Mouse (Mus musculus) midbrain, embryonic 10.5 days (tissue): Measurements from ENCODE around the gene Stard8. TPM values are rescaled to one million over a fixed set of nuclear protein-coding genes. Genes with fewer than 3 reads are reported as not detected.
"Not testable (repeated sequence)": the region's sequence is repeated elsewhere in the genome, so short reads cannot be mapped to it uniquely, and the experiment has no call there.

Source experiments
- DNase-seq: peaks from one replicate; pipeline ENCODE4 v3.0.0-alpha.2; 2017; ENCODE audit warnings: low spot score
- H3K27ac ChIP-seq: fragments of 300-500 bp; sonication (generic); replicated peaks from 2 replicates; pipeline ENCODE4 v1.5.1; 2016; ENCODE audit warnings: mild to moderate bottlenecking
- H3K27me3 ChIP-seq: fragments of 300-500 bp; sonication (generic); 2 replicates; pipeline ENCODE4 v1.6.1; 2016; ENCODE audit warnings: low read depth, mild to moderate bottlenecking; ENCODE audit not compliant: poor library complexity, severe bottlenecking
- H3K36me3 ChIP-seq: fragments of 300-500 bp; sonication (generic); 2 replicates; pipeline ENCODE4 v1.6.1; 2016; ENCODE audit warnings: mild to moderate bottlenecking, moderate library complexity
- H3K4me1 ChIP-seq: fragments of 300-500 bp; sonication (generic); 2 replicates; pipeline ENCODE4 v1.6.1; 2016
- H3K4me3 ChIP-seq: fragments of 300-500 bp; sonication (generic); 2 replicates; pipeline ENCODE4 v1.5.1; 2016; ENCODE audit warnings: mild to moderate bottlenecking, moderate library complexity
- H3K9me3 ChIP-seq: fragments of 300-500 bp; sonication (generic); replicated peaks from 2 replicates; pipeline ENCODE4 v1.6.1; 2016; ENCODE audit warnings: mild to moderate bottlenecking
- WGBS: fragments of 180-500 bp; shearing (Covaris S2); methylation state at CpG from one replicate; pipeline ENCODE4 v1.1.7; 2016; 5-methylcytosine and 5-hydroxymethylcytosine counted together
- polyA plus RNA-seq: library from polyadenylated mRNA; unstranded; fragments of >200 nt; fragmentation: Nextera tagmentation; extraction: Ambion mirVana; gene quantifications from 2 replicates; pipeline ENCODE4 v1.2.1, GENCODE M21; 2016

Gene Stard8
- polyA plus RNA-seq, 1 experiment from 2014 or later: 14.8 TPM

- peaks cover 55% of the 10 kb centered on the region for H3K27me3 ChIP-seq
- 83% methylated on average over 5 of the region's 7 CpGs for WGBS
- H3K4me3 ChIP-seq, H3K36me3 ChIP-seq, H3K9me3 ChIP-seq, DNase-seq, H3K4me1 ChIP-seq, H3K27ac ChIP-seq: not testable (repeated sequence)
Observed at GRCm38 (mm10) chrX:99078374-99078892, 75.4 kb downstream of the Stard8 start.

- H3K4me3 ChIP-seq: no peak overlapping the region
- no peaks in the 10 kb centered on the region for H3K9me3 ChIP-seq
- H3K27me3 ChIP-seq: peaks cover 88% of the 10 kb centered on the region
- WGBS: 70% methylated on average over 2 of the region's 2 CpGs
- DNase-seq: no peak
- no peaks in the 10 kb centered on the region for H3K36me3 ChIP-seq
- H3K27ac ChIP-seq: no peak overlapping the region
- no peaks in the 10 kb centered on the region for H3K4me1 ChIP-seq
Observed at GRCm38 (mm10) chrX:99092704-99093103, 89.7 kb downstream of the Stard8 start.

GRCm38 (mm10) chrX:99111088-99111724 lies 108.2 kb downstream of the Stard8 start:
- 69% methylated on average over 7 of the region's 10 CpGs for WGBS
- H3K9me3 ChIP-seq, H3K4me3 ChIP-seq, H3K36me3 ChIP-seq, H3K27ac ChIP-seq, DNase-seq: not testable (repeated sequence)
- peaks cover 61% of the 10 kb centered on the region for H3K27me3 ChIP-seq
- H3K4me1 ChIP-seq: peaks cover 14% of the 10 kb centered on the region

GRCm38 (mm10) chrX:99119510-99119909 lies 116.5 kb downstream of the Stard8 start:
- Histone ChIP-seq H3K27me3 (peaks cover 87% of the 10 kb centered on the region), H3K4me3 (no peak overlapping the region), H3K9me3 (no peaks in the 10 kb centered on the region), H3K4me1 (no peaks in the 10 kb centered on the region), H3K27ac (no peak overlapping the region), H3K36me3 (no peaks in the 10 kb centered on the region)
- WGBS: 90% methylated on average over 5 of the region's 5 CpGs
- DNase-seq: no peak

Other genes with a start within 250 kb of the Stard8 start
- gene Ophn1, start 112.2 kb upstream of the Stard8 start, polyA plus RNA-seq: 16.4 and 19.6 TPM in 2 replicates
- 18.2 and 20.7 TPM in 2 replicates for gene Yipf6, start 66.9 kb upstream of the Stard8 start, polyA plus RNA-seq
- 49.3 and 50.6 TPM in 2 replicates for gene Efnb1, start 132.9 kb downstream of the Stard8 start, polyA plus RNA-seq